Mouse (Mus musculus) olfactory bulb, adult 2 months (tissue): Measurements from ENCODE around the gene Prdm12.

Experiments used
- CTCF ChIP-seq: fragments of 200-500 bp; IDR thresholded peaks from 2 replicates; pipeline ENCODE4 v1.5.1; 2012; ENCODE audit warnings: low read depth, mild to moderate bottlenecking, low read length, moderate library complexity; ENCODE audit not compliant: insufficient read depth
- POLR2A ChIP-seq: fragments of 200-500 bp; IDR thresholded peaks from 2 replicates; pipeline ENCODE4 v1.6.1; 2012; ENCODE audit warnings: mild to moderate bottlenecking, low read depth, low read length, moderate library complexity; ENCODE audit not compliant: insufficient read depth

GRCm38 (mm10) chr2:31612627-31613026 lies 27.2 kb upstream of the Prdm12 start:
- TF ChIP-seq CTCF (no peak), POLR2A (no peak)
